Mouse (Mus musculus) hindbrain, embryonic 14.5 days (tissue): ENCODE measurements at regions not wholly inside any gene's neighbourhood (a gene's known extent, or its start where the extent isn't known, plus 50 kb on each side); places are given as distances from the start of the nearest gene placed in this dataset.
"Not testable (repeated sequence)": the region's sequence is repeated elsewhere in the genome, so short reads cannot be mapped to it uniquely, and the experiment has no call there.

Experiments used
- ATAC-seq: fragments of 200-750 bp; cut with Nextera tagmentation; 2 replicates; pipeline ENCODE4 v1.8.0; 2017; ENCODE audit warnings: moderate number of reproducible peaks, mild to moderate bottlenecking, moderate TSS enrichment, moderate library complexity; ENCODE audit not compliant: low FRiP score
- DNase-seq: peaks from one replicate; pipeline ENCODE4 v3.0.0-alpha.2; 2015; ENCODE audit warnings: low spot score
- H3K27ac ChIP-seq: fragments of 300-500 bp; sonication (generic); 2 replicates; pipeline ENCODE4 v1.5.1; 2014; ENCODE audit warnings: mild to moderate bottlenecking, moderate library complexity
- H3K27me3 ChIP-seq: fragments of 300-500 bp; sonication (generic); 2 replicates; pipeline ENCODE4 v1.6.1; 2014; ENCODE audit warnings: mild to moderate bottlenecking, low read length, mixed read lengths; ENCODE audit not compliant: control insufficient read depth, insufficient read depth
- H3K36me3 ChIP-seq: fragments of 300-500 bp; sonication (generic); replicated peaks from 2 replicates; pipeline ENCODE4 v1.6.1; 2014; ENCODE audit not compliant: control insufficient read depth, insufficient read depth
- H3K4me1 ChIP-seq: fragments of 300-500 bp; sonication (generic); replicated peaks from 2 replicates; pipeline ENCODE4 v1.6.1; 2014; ENCODE audit warnings: antibody characterized with exemption, low read length, mixed read lengths; ENCODE audit not compliant: control insufficient read depth, insufficient read depth
- H3K4me2 ChIP-seq: fragments of 300-500 bp; sonication (generic); replicated peaks from 2 replicates; pipeline ENCODE4 v1.6.1; 2014; ENCODE audit warnings: mild to moderate bottlenecking, moderate library complexity
- H3K4me3 ChIP-seq: fragments of 300-500 bp; sonication (generic); replicated peaks from 2 replicates; pipeline ENCODE4 v1.5.1; 2014; ENCODE audit warnings: mild to moderate bottlenecking, low read length
- H3K9ac ChIP-seq: fragments of 300-500 bp; sonication (generic); 2 replicates; pipeline ENCODE4 v1.6.1; 2014
- H3K9me3 ChIP-seq: fragments of 300-500 bp; sonication (generic); 2 replicates; pipeline ENCODE4 v1.6.1; 2016; ENCODE audit warnings: low read length; ENCODE audit not compliant: control insufficient read depth
- WGBS: fragments of 180-500 bp; shearing (Covaris S2); extraction: QIAGEN DNeasy Blood & Tissue Kit; methylation state at CpG from one replicate; pipeline ENCODE4 v1.1.7; 2014; 5-methylcytosine and 5-hydroxymethylcytosine counted together

GRCm38 (mm10) chr8:102053429-102053828, 732.0 kb downstream of the Cdh11 start:
- ATAC-seq (no peak), DNase-seq (no peak)
- H3K27ac ChIP-seq: no peak overlapping the region
- no peaks in the 10 kb centered on the region for H3K9me3 ChIP-seq
- H3K4me3 ChIP-seq: no peak overlapping the region
- H3K36me3 ChIP-seq: no peaks in the 10 kb centered on the region
- no peaks in the 10 kb centered on the region for H3K27me3 ChIP-seq
- H3K4me2 ChIP-seq: no peak overlapping the region
- no peaks in the 10 kb centered on the region for H3K4me1 ChIP-seq
- 96% methylated on average over 3 of the region's 3 CpGs for WGBS
- H3K9ac ChIP-seq: no peak overlapping the region

GRCm38 (mm10) chr8:102026956-102027927, 758.2 kb downstream of the Cdh11 start:
- Histone ChIP-seq H3K9ac (no peak overlapping the region), H3K4me2 (no peak overlapping the region), H3K4me3 (no peak overlapping the region), H3K27me3 (no peaks in the 10 kb centered on the region), H3K9me3 (no peaks in the 10 kb centered on the region), H3K36me3 (no peaks in the 10 kb centered on the region), H3K4me1 (no peaks in the 10 kb centered on the region), H3K27ac (no peak overlapping the region)
- DNase-seq: no peak
- no peak for ATAC-seq
- WGBS: 87% methylated on average over 5 of the region's 5 CpGs

GRCm38 (mm10) chr8:102024472-102024871, 761.0 kb downstream of the Cdh11 start:
- no peak overlapping the region for H3K4me3 ChIP-seq
- DNase-seq (no peak), ATAC-seq (no peak)
- H3K9ac ChIP-seq: no peak overlapping the region
- no peaks in the 10 kb centered on the region for H3K36me3 ChIP-seq
- H3K9me3 ChIP-seq: no peaks in the 10 kb centered on the region
- H3K27me3 ChIP-seq: no peaks in the 10 kb centered on the region
- 85% methylated on average over 1 of the region's 1 CpGs for WGBS
- H3K4me2 ChIP-seq: no peak overlapping the region
- H3K4me1 ChIP-seq: no peaks in the 10 kb centered on the region
- H3K27ac ChIP-seq: no peak overlapping the region

GRCm38 (mm10) chr8:102017776-102018175, 767.7 kb downstream of the Cdh11 start:
- ATAC-seq (no peak), DNase-seq (no peak)
- 79% methylated on average over 2 of the region's 2 CpGs for WGBS

GRCm38 (mm10) chr8:102000326-102001016, 785.0 kb downstream of the Cdh11 start:
- DNase-seq: no peak
- Histone ChIP-seq H3K9ac (no peak overlapping the region), H3K4me2 (no peak overlapping the region), H3K36me3 (no peaks in the 10 kb centered on the region), H3K27ac (no peak overlapping the region), H3K27me3 (no peaks in the 10 kb centered on the region), H3K4me3 (no peak overlapping the region), H3K9me3 (no peaks in the 10 kb centered on the region), H3K4me1 (no peaks in the 10 kb centered on the region)
- 72% methylated on average over 4 of the region's 4 CpGs for WGBS
- ATAC-seq: no peak

More at GRCm38 (mm10) chr8:102017776-102018175, 767.7 kb downstream of the Cdh11 start:
- Histone ChIP-seq H3K9ac (no peak overlapping the region), H3K4me3 (no peak overlapping the region), H3K4me1 (no peaks in the 10 kb centered on the region), H3K27me3 (no peaks in the 10 kb centered on the region), H3K4me2 (no peak overlapping the region), H3K36me3 (no peaks in the 10 kb centered on the region), H3K27ac (no peak overlapping the region), H3K9me3 (no peaks in the 10 kb centered on the region)

GRCm38 (mm10) chr8:101996761-101997160, 788.7 kb downstream of the Cdh11 start:
- not testable (repeated sequence) for H3K4me1 ChIP-seq, ATAC-seq, H3K4me2 ChIP-seq, DNase-seq, H3K27me3 ChIP-seq, H3K9ac ChIP-seq, H3K4me3 ChIP-seq, H3K27ac ChIP-seq, H3K9me3 ChIP-seq, H3K36me3 ChIP-seq
- WGBS: 82% methylated on average over 2 of the region's 2 CpGs

- H3K27ac ChIP-seq: no peak overlapping the region
- ATAC-seq: no peak
Measured at GRCm38 (mm10) chr8:101956832-101957231, 828.6 kb downstream of the Cdh11 start.

GRCm38 (mm10) chr8:101950599-101950998, 834.8 kb downstream of the Cdh11 start:
- no peaks in the 10 kb centered on the region for H3K27me3 ChIP-seq
- no peak overlapping the region for H3K4me3 ChIP-seq
- H3K27ac ChIP-seq: no peak overlapping the region
- ATAC-seq (no peak), DNase-seq (no peak)
- WGBS: 68% methylated on average over 2 of the region's 2 CpGs
- no peaks in the 10 kb centered on the region for H3K4me1 ChIP-seq
- no peaks in the 10 kb centered on the region for H3K36me3 ChIP-seq
- H3K9me3 ChIP-seq: no peaks in the 10 kb centered on the region
- H3K4me2 ChIP-seq: no peak overlapping the region
- H3K9ac ChIP-seq: no peak overlapping the region

More at GRCm38 (mm10) chr8:101956832-101957231, 828.6 kb downstream of the Cdh11 start:
- Histone ChIP-seq H3K36me3 (no peaks in the 10 kb centered on the region), H3K9ac (no peak overlapping the region), H3K9me3 (no peaks in the 10 kb centered on the region), H3K4me2 (no peak overlapping the region), H3K27me3 (no peaks in the 10 kb centered on the region), H3K4me3 (no peak overlapping the region), H3K4me1 (no peaks in the 10 kb centered on the region)
- DNase-seq: no peak
- WGBS: 84% methylated on average over 2 of the region's 2 CpGs

- 47% methylated on average over 2 of the region's 2 CpGs for WGBS
- Histone ChIP-seq H3K9ac (no peak overlapping the region), H3K9me3 (no peaks in the 10 kb centered on the region), H3K4me3 (no peak overlapping the region), H3K36me3 (no peaks in the 10 kb centered on the region), H3K27ac (no peak overlapping the region), H3K27me3 (no peaks in the 10 kb centered on the region), H3K4me1 (no peaks in the 10 kb centered on the region), H3K4me2 (no peak overlapping the region)
- DNase-seq (no peak), ATAC-seq (no peak)
Measured at GRCm38 (mm10) chr8:101937859-101938258, 847.6 kb downstream of the Cdh11 start.
